Mouse (Mus musculus): ENCODE data around the gene Tmeff2.

The Tmeff2 gene

GRCm38 (mm10) chr1:51199088-51199830 is 298.8 kb downstream of the Tmeff2 start:
- DNase-seq (ENCODE audit: low read depth, low spot score) = no peak

- DNase-seq (ENCODE audit: low read depth, low spot score) = no peak
Observed at GRCm38 (mm10) chr1:51199954-51200353, 299.5 kb downstream of the Tmeff2 start.

GRCm38 (mm10) chr1:51215631-51216030 is 315.2 kb downstream of the Tmeff2 start:
- no peak for DNase-seq (ENCODE audit: low read depth, low spot score)

- DNase-seq (ENCODE audit: low read depth, low spot score) = peak; percentile 7
Observed at GRCm38 (mm10) chr1:51216292-51217050, 316.0 kb downstream of the Tmeff2 start.

- no peak for DNase-seq (ENCODE audit: low read depth, low spot score)
Observed at GRCm38 (mm10) chr1:51217227-51217626, 316.8 kb downstream of the Tmeff2 start.

- no peak for DNase-seq (ENCODE audit: low read depth, low spot score)
Observed at GRCm38 (mm10) chr1:51225156-51225555, 324.7 kb downstream of the Tmeff2 start.
